ENCODE assay signal across 7 mouse cellular contexts in genomic region chr2:121956224-121957018, GRCm38 (mm10). TPM values are rescaled to one million over a fixed set of nuclear protein-coding genes. Genes with fewer than 3 reads are reported as not detected.
DNase-seq lines count a peak whose midpoint lies in the region; ATAC-seq lines count a peak whose summit lies in the region.

No protein-coding gene starts in this region.

- peaks cover 26% of the 10 kb centered on the region for H3K36me3 ChIP-seq in limb, embryonic 10.5 days
- H3K36me3 ChIP-seq in midbrain, embryonic 13.5 days, result no peaks in the 10 kb centered on the region

- peak overlapping the region; percentile 91 for H3K27ac ChIP-seq in limb, embryonic 10.5 days
- peak overlapping the region; percentile 90 for H3K27ac ChIP-seq in midbrain, embryonic 13.5 days

- DNase-seq in adrenal gland, adult 8-10 months, result peak; percentile 91
- peak; percentile 97 for DNase-seq in embryo, embryonic 9.5 days (ENCODE audit: extremely low spot score)
- DNase-seq in kidney, adult 11 months, result peak; percentile 94
- DNase-seq in limb, embryonic 10.5 days (ENCODE audit: low spot score), result peak; percentile 98
- peak; percentile 89 for DNase-seq in spleen, adult 12 weeks (ENCODE audit: low spot score)

- H3K4me1 ChIP-seq in limb, embryonic 10.5 days, result peaks cover 17% of the 10 kb centered on the region
- H3K4me1 ChIP-seq in midbrain, embryonic 13.5 days (replicated peaks), result peaks cover 26% of the 10 kb centered on the region

- peak overlapping the region; percentile 69 for H3K4me3 ChIP-seq in limb, embryonic 10.5 days
- peak overlapping the region; percentile 98 for H3K4me3 ChIP-seq in midbrain, embryonic 13.5 days (replicated peaks)

- H3K27me3 ChIP-seq in limb, embryonic 10.5 days (ENCODE audit: low read depth, poor library complexity, severe bottlenecking), result no peaks in the 10 kb centered on the region
- no peaks in the 10 kb centered on the region for H3K27me3 ChIP-seq in midbrain, embryonic 13.5 days

- peak overlapping the region; percentile 98 for H3K9ac ChIP-seq in midbrain, embryonic 13.5 days (replicated peaks)

- no peaks in the 10 kb centered on the region for H3K9me3 ChIP-seq in limb, embryonic 10.5 days (replicated peaks)
- H3K9me3 ChIP-seq in midbrain, embryonic 13.5 days, result no peaks in the 10 kb centered on the region

- H3K4me2 ChIP-seq in midbrain, embryonic 13.5 days (replicated peaks), result peak overlapping the region; percentile 82

- ATAC-seq in granulocyte monocyte progenitor cell, adult 5-6 weeks (replicated peaks; ENCODE audit: poor library complexity, severe bottlenecking), result peak; percentile 76
- ATAC-seq in midbrain, embryonic 13.5 days, result peak; percentile 94

- under 1% methylated on average over 45 of the region's 47 CpGs for WGBS in limb, embryonic 10.5 days
- under 1% methylated on average over 45 of the region's 47 CpGs for WGBS in midbrain, embryonic 13.5 days

RNA-seq across cellular contexts. Expression of gene Mageb3, which starts 0.5 kb away (rescaled TPM):
- not detected for total RNA-seq in adrenal gland, adult 8-10 months (2022)
- total RNA-seq in granulocyte monocyte progenitor cell, adult 5-6 weeks (2014; fragmentation: Nextera tagmentation), result not detected in 2 replicates
- 0.65 TPM in 1 of 2 replicates, not detected in the other for total RNA-seq in granulocyte monocyte progenitor cell, adult 5-6 weeks (2017)
- 0.26 and 0.54 TPM in 2 replicates for polyA plus RNA-seq in limb, embryonic 10.5 days (2016; fragmentation: Nextera tagmentation; extraction: Ambion mirVana)
- polyA plus RNA-seq in midbrain, embryonic 13.5 days (2015; fragmentation: Nextera tagmentation; extraction: Ambion mirVana), result 0.49 and 0.79 TPM in 2 replicates

RNA-seq across cellular contexts. Expression of gene Ctdspl2, which starts 0.6 kb away (rescaled TPM):
- total RNA-seq in adrenal gland, adult 8-10 months (2022), result 10 to 100 TPM; 24.5 to 30.8 (median 25.8) TPM
- 46.4 and 47.5 TPM in 2 replicates for total RNA-seq in granulocyte monocyte progenitor cell, adult 5-6 weeks (2014; fragmentation: Nextera tagmentation)
- 81.6 and 86.7 TPM in 2 replicates for total RNA-seq in granulocyte monocyte progenitor cell, adult 5-6 weeks (2017)
- 48.1 and 64.5 TPM in 2 replicates for polyA plus RNA-seq in limb, embryonic 10.5 days (2016; fragmentation: Nextera tagmentation; extraction: Ambion mirVana)
- polyA plus RNA-seq in midbrain, embryonic 13.5 days (2015; fragmentation: Nextera tagmentation; extraction: Ambion mirVana), result 43.0 and 46.0 TPM in 2 replicates

Comparison
In these comparisons a context has a peak if more than half of its experiments do, and no peak if none do; other contexts are left out.
1. Peak in every context shown above with its lines: DNase-seq, ATAC-seq, H3K4me3 ChIP-seq and H3K27ac ChIP-seq.